Mouse (Mus musculus) ovary, adult 2 months (tissue): Measurements from ENCODE around the gene Olfr338. TPM values are rescaled to one million over a fixed set of nuclear protein-coding genes. Genes with fewer than 3 reads are reported as not detected.

Source experiments
- polyA plus RNA-seq: library from polyadenylated mRNA; depleted of rRNA; stranded (reverse); fragments of >200 nt; gene quantifications from 2 replicates; pipeline ENCODE4 v1.2.3, GENCODE M21; 2012; rRNA removed

Olfr338 gene
- polyA plus RNA-seq: not detected in 2 replicates

DNA sequence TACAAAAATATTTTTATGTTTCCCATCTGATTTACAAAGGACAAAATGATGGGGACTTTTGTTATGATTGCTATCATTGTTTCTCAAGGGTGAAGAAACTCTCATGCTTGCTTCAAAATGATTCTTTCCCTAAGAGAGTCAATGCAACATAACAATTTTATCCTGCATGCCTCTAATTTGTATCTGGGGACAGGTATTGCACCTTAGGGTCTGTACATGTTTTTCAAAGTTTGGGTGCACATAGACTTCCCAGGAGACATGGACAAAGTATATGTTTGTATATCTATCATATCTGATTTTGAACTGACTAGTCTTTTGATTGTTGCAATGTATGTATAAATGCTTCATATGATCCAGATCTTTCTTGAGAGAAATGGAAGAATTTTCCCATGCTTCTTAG is at the start of gene Olfr338:
TSS of gene Olfr338 (plus strand) at position 301 of the 400 bp plus-strand sequence.

GRCm38 (mm10) chr2:36418647-36419046 is 45.3 kb downstream of the Olfr338 start, which contains the start of gene Olfr339:
Gene Olfr339 (plus strand): TSS chr2:36418947.

Other genes starting within 250 kb of the Olfr338 start
- 37.2 and 37.3 TPM in 2 replicates for gene Mrrf, start 237.1 kb upstream of the Olfr338 start, polyA plus RNA-seq
- 8.4 and 11.1 TPM in 2 replicates for gene Rbm18, start 236.7 kb upstream of the Olfr338 start, polyA plus RNA-seq
- gene Ptgs1, start 143.1 kb upstream of the Olfr338 start, polyA plus RNA-seq: 14.9 and 17.9 TPM in 2 replicates
- not detected in 2 replicates for gene Olfr339, start 45.4 kb downstream of the Olfr338 start, polyA plus RNA-seq
- not detected in 2 replicates for gene Olfr340, start 79.1 kb downstream of the Olfr338 start, polyA plus RNA-seq
- gene Olfr341, start 108.9 kb downstream of the Olfr338 start, polyA plus RNA-seq: not detected in 2 replicates
- not detected in 2 replicates for gene Olfr342, start 151.5 kb downstream of the Olfr338 start, polyA plus RNA-seq
- not detected in 2 replicates for gene Olfr344, start 193.1 kb downstream of the Olfr338 start, polyA plus RNA-seq